Mouse (Mus musculus): ENCODE results near the gene Cyp2d11. TPM values are rescaled to one million over a fixed set of nuclear protein-coding genes. Genes with fewer than 3 reads are reported as not detected.
A peak's percentile ranks its signal among the peaks of the same experiment; 100 is the strongest.

Cyp2d11 gene
- polyA plus RNA-seq, 1 experiment from 2014 or later = not detected

GRCm38 (mm10) chr15:82351480-82351879 is 42.3 kb downstream of the Cyp2d11 start:
- H3K9me3 ChIP-seq (ENCODE audit: low read depth, low read length) = no peaks in the 10 kb centered on the region
- no peak overlapping the region for H3K9ac ChIP-seq
- H3K4me3 ChIP-seq (ENCODE audit: low read depth, low read length) = no peak overlapping the region
- peaks cover 45% of the 10 kb centered on the region for H3K36me3 ChIP-seq (ENCODE audit: insufficient read depth)
- no peak for ATAC-seq (ENCODE audit: insufficient read depth)
- no peak overlapping the region for H3K4me2 ChIP-seq
- WGBS = 74% methylated on average over 3 of the region's 3 CpGs
- H3K4me1 ChIP-seq (ENCODE audit: insufficient read depth) = peaks cover 3% of the 10 kb centered on the region; the same call in 1 of the 2 replicates
- TF ChIP-seq CTCF (IDR thresholded peaks at IDR 0.05; ENCODE audit: low read depth) = no peak
- H3K27me3 ChIP-seq (ENCODE audit: insufficient read depth, low read length) = no peaks in the 10 kb centered on the region
- DNase-seq = no peak
- H3K27ac ChIP-seq (ENCODE audit: low read depth) = no peak overlapping the region

- ATAC-seq (ENCODE audit: insufficient read depth) = no peak
- H3K4me2 ChIP-seq = no peak overlapping the region
- H3K4me3 ChIP-seq (ENCODE audit: low read depth, low read length) = no peak overlapping the region
- H3K36me3 ChIP-seq (ENCODE audit: insufficient read depth) = peaks cover 45% of the 10 kb centered on the region
- H3K9ac ChIP-seq = no peak overlapping the region
- no peak for DNase-seq
- H3K9me3 ChIP-seq (ENCODE audit: low read depth, low read length) = no peaks in the 10 kb centered on the region
- no peak for TF ChIP-seq CTCF (IDR thresholded peaks at IDR 0.05; ENCODE audit: low read depth)
- no peak overlapping the region for H3K27ac ChIP-seq (ENCODE audit: low read depth)
- WGBS = 82% methylated on average over 4 of the region's 4 CpGs
- H3K27me3 ChIP-seq (ENCODE audit: insufficient read depth, low read length) = no peaks in the 10 kb centered on the region
- H3K4me1 ChIP-seq (ENCODE audit: insufficient read depth) = peaks cover 3% of the 10 kb centered on the region; the same call in 1 of the 2 replicates
Measured at GRCm38 (mm10) chr15:82350349-82350748, 43.5 kb downstream of the Cyp2d11 start.

- no peaks in the 10 kb centered on the region for H3K9me3 ChIP-seq (ENCODE audit: low read depth, low read length)
- WGBS = 81% methylated on average over 2 of the region's 2 CpGs
- no peak overlapping the region for H3K4me2 ChIP-seq
- no peak for TF ChIP-seq CTCF (IDR thresholded peaks at IDR 0.05; ENCODE audit: low read depth)
- H3K27me3 ChIP-seq (ENCODE audit: insufficient read depth, low read length) = no peaks in the 10 kb centered on the region
- H3K4me1 ChIP-seq (ENCODE audit: insufficient read depth) = peaks cover 3% of the 10 kb centered on the region; the same call in 1 of the 2 replicates
- H3K4me3 ChIP-seq (ENCODE audit: low read depth, low read length) = no peak overlapping the region
- no peak overlapping the region for H3K27ac ChIP-seq (ENCODE audit: low read depth)
- H3K36me3 ChIP-seq (ENCODE audit: insufficient read depth) = peaks cover 45% of the 10 kb centered on the region
- ATAC-seq (ENCODE audit: insufficient read depth) = no peak
- no peak for DNase-seq
- no peak overlapping the region for H3K9ac ChIP-seq
Measured at GRCm38 (mm10) chr15:82348999-82349341, 44.9 kb downstream of the Cyp2d11 start.

- Histone ChIP-seq H3K4me2 (no peak overlapping the region), H3K4me3 (ENCODE audit: low read depth, low read length) (no peak overlapping the region), H3K4me1 (ENCODE audit: insufficient read depth) (peaks cover 3% of the 10 kb centered on the region; the same call in 1 of the 2 replicates), H3K36me3 (ENCODE audit: insufficient read depth) (peaks cover 45% of the 10 kb centered on the region), H3K27ac (ENCODE audit: low read depth) (no peak overlapping the region), H3K9ac (no peak overlapping the region), H3K9me3 (ENCODE audit: low read depth, low read length) (no peaks in the 10 kb centered on the region), H3K27me3 (ENCODE audit: insufficient read depth, low read length) (no peaks in the 10 kb centered on the region)
- no peak for TF ChIP-seq CTCF (IDR thresholded peaks at IDR 0.05; ENCODE audit: low read depth)
- DNase-seq (no peak), ATAC-seq (ENCODE audit: insufficient read depth) (no peak)
- 85% methylated on average over 8 of the region's 8 CpGs for WGBS
Measured at GRCm38 (mm10) chr15:82348258-82348998, 45.4 kb downstream of the Cyp2d11 start.

GRCm38 (mm10) chr15:82347852-82348251 is 46.0 kb downstream of the Cyp2d11 start:
- no peak overlapping the region for H3K9ac ChIP-seq
- WGBS = 91% methylated on average over 12 of the region's 12 CpGs

GRCm38 (mm10) chr15:82347303-82347676 is 46.5 kb downstream of the Cyp2d11 start:
- no peak; the same call in 1 of the 2 replicates for TF ChIP-seq CTCF (IDR thresholded peaks at IDR 0.05; ENCODE audit: low read depth)
- peaks cover 45% of the 10 kb centered on the region for H3K36me3 ChIP-seq (ENCODE audit: insufficient read depth)
- peaks cover 3% of the 10 kb centered on the region; the same call in 1 of the 2 replicates for H3K4me1 ChIP-seq (ENCODE audit: insufficient read depth)
- ATAC-seq (ENCODE audit: insufficient read depth) (no peak), DNase-seq (no peak)
- no peaks in the 10 kb centered on the region for H3K9me3 ChIP-seq (ENCODE audit: low read depth, low read length)
- H3K27me3 ChIP-seq (ENCODE audit: insufficient read depth, low read length) = no peaks in the 10 kb centered on the region
- peak overlapping the region; percentile 58 for H3K4me3 ChIP-seq (ENCODE audit: low read depth, low read length)
- no peak overlapping the region for H3K27ac ChIP-seq (ENCODE audit: low read depth)
- peak overlapping the region; percentile 62 for H3K9ac ChIP-seq
- 79% methylated on average over 4 of the region's 4 CpGs for WGBS
- peak overlapping the region; percentile 87 for H3K4me2 ChIP-seq

More at GRCm38 (mm10) chr15:82347852-82348251, 46.0 kb downstream of the Cyp2d11 start:
- Histone ChIP-seq H3K4me1 (ENCODE audit: insufficient read depth) (peaks cover 3% of the 10 kb centered on the region; the same call in 1 of the 2 replicates), H3K27me3 (ENCODE audit: insufficient read depth, low read length) (no peaks in the 10 kb centered on the region), H3K27ac (ENCODE audit: low read depth) (no peak overlapping the region), H3K9me3 (ENCODE audit: low read depth, low read length) (no peaks in the 10 kb centered on the region), H3K4me3 (ENCODE audit: low read depth, low read length) (no peak overlapping the region), H3K4me2 (no peak overlapping the region), H3K36me3 (ENCODE audit: insufficient read depth) (peaks cover 45% of the 10 kb centered on the region)
- no peak for TF ChIP-seq CTCF (IDR thresholded peaks at IDR 0.05; ENCODE audit: low read depth)
- DNase-seq (no peak), ATAC-seq (ENCODE audit: insufficient read depth) (no peak)

GRCm38 (mm10) chr15:82346580-82347302 is 47.1 kb downstream of the Cyp2d11 start:
- Histone ChIP-seq H3K4me1 (ENCODE audit: insufficient read depth) (peaks cover 3% of the 10 kb centered on the region; the same call in 1 of the 2 replicates), H3K9me3 (ENCODE audit: low read depth, low read length) (no peaks in the 10 kb centered on the region), H3K4me3 (ENCODE audit: low read depth, low read length) (peak overlapping the region; percentile 58), H3K27me3 (ENCODE audit: insufficient read depth, low read length) (no peaks in the 10 kb centered on the region), H3K9ac (peak overlapping the region; percentile 62), H3K4me2 (peak overlapping the region; percentile 87), H3K36me3 (ENCODE audit: insufficient read depth) (peaks cover 41% of the 10 kb centered on the region), H3K27ac (ENCODE audit: low read depth) (peak overlapping the region; percentile 42; the same call in 1 of the 2 replicates)
- DNase-seq = peak; percentile 20
- TF ChIP-seq CTCF (IDR thresholded peaks at IDR 0.05; ENCODE audit: low read depth) = peak; percentile 28
- no peak for ATAC-seq (ENCODE audit: insufficient read depth)
- WGBS = 43% methylated on average over 14 of the region's 14 CpGs
